Mouse (Mus musculus) stomach, embryonic 15.5 days (tissue): ENCODE data around the gene Hip1r. TPM values are rescaled to one million over a fixed set of nuclear protein-coding genes. Genes with fewer than 3 reads are reported as not detected.

Experiments used
- ATAC-seq: fragments of 200-750 bp; cut with Nextera tagmentation; 2 replicates; pipeline ENCODE4 v1.8.0; 2017; ENCODE audit warnings: low read depth, moderate number of reproducible peaks, moderate TSS enrichment; ENCODE audit not compliant: insufficient read depth, low FRiP score
- H3K27ac ChIP-seq: fragments of 300-500 bp; sonication (generic); 2 replicates; pipeline ENCODE4 v1.5.1; 2015; ENCODE audit warnings: mild to moderate bottlenecking, inconsistent platforms
- H3K27me3 ChIP-seq: fragments of 300-500 bp; sonication (generic); replicated peaks from 2 replicates; pipeline ENCODE4 v1.6.1; 2015; ENCODE audit warnings: inconsistent platforms
- H3K36me3 ChIP-seq: fragments of 300-500 bp; sonication (generic); 2 replicates; pipeline ENCODE4 v1.6.1; 2015; ENCODE audit warnings: inconsistent platforms
- H3K4me1 ChIP-seq: fragments of 300-500 bp; sonication (generic); 2 replicates; pipeline ENCODE4 v1.6.1; 2015; ENCODE audit warnings: inconsistent platforms
- H3K4me2 ChIP-seq: fragments of 300-500 bp; sonication (generic); 2 replicates; pipeline ENCODE4 v1.6.1; 2015; ENCODE audit warnings: mild to moderate bottlenecking, inconsistent platforms
- H3K4me3 ChIP-seq: fragments of 300-500 bp; sonication (generic); replicated peaks from 2 replicates; pipeline ENCODE4 v1.5.1; 2015; ENCODE audit warnings: inconsistent platforms
- H3K9ac ChIP-seq: fragments of 300-500 bp; sonication (generic); 2 replicates; pipeline ENCODE4 v1.6.1; 2015; ENCODE audit warnings: inconsistent platforms
- H3K9me3 ChIP-seq: fragments of 300-500 bp; sonication (generic); 2 replicates; pipeline ENCODE4 v1.6.1; 2016; ENCODE audit warnings: inconsistent platforms
- WGBS: fragments of 180-500 bp; shearing (Covaris S2); methylation state at CpG from one replicate; pipeline ENCODE4 v1.1.7; 2015; 5-methylcytosine and 5-hydroxymethylcytosine counted together
- polyA plus RNA-seq: library from polyadenylated mRNA; unstranded; fragments of >200 nt; fragmentation: Nextera tagmentation; extraction: Ambion mirVana; gene quantifications from 2 replicates; pipeline ENCODE4 v1.2.1, GENCODE M21; 2015

Hip1r gene
- polyA plus RNA-seq, 1 experiment from 2014 or later = 27.0 TPM

DNA sequence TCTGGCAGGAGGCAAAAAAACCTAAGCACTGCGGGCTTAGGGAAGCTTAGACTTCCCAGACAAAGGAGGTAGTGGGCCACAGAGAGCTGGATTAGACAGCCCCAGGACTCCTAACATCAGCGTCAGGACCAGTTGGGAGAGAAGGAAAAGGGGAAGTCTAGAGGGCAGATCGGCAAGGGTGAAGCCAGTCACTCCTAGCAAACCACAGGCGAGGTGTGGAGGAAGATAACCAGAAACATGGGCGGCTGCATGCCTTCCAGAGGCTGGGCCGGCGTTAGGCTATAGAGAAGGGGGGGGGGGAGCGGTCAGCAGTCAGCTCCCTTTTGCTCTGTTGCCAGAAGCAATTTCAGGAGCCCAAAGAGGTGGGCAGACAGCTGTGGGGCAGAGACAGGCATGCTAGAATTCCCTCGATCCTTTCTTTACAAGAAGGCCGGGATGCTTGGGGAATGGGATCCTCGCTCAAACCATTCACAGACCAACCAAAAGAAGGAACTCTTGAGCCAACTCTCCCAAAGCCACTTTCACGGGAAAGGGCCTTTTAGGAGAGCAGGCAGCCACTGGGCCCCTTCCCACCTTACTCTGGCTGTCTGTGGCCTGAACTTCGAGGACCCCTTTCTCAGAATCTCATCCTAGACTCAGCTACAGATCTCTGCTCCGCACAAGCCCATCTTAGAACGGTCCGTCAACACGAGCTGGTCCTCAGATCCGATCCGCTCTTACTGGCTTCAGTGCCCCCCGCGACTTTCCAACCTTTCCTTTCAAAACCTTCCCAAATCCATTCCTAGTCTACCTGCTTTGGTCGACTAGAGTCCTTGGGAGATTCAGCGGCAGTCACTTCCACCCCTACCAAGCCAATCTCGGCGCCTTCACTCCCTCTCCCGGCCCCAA is 57.9 kb downstream of the Hip1r start:
- peak; percentile 55; the same call in 1 of the 2 replicates for ATAC-seq
- peak overlapping the region; percentile 91 for H3K4me3 ChIP-seq
- H3K9me3 ChIP-seq = no peaks in the 10 kb centered on the region
- WGBS = 0% methylated on average over 26 of the region's 26 CpGs
- peak overlapping the region; percentile 89 for H3K9ac ChIP-seq
- H3K4me1 ChIP-seq = peaks cover 37% of the 10 kb centered on the region
- H3K27ac ChIP-seq = peak overlapping the region; percentile 94
- no peaks in the 10 kb centered on the region for H3K36me3 ChIP-seq
- peak overlapping the region; percentile 66 for H3K4me2 ChIP-seq
- no peaks in the 10 kb centered on the region for H3K27me3 ChIP-seq

DNA sequence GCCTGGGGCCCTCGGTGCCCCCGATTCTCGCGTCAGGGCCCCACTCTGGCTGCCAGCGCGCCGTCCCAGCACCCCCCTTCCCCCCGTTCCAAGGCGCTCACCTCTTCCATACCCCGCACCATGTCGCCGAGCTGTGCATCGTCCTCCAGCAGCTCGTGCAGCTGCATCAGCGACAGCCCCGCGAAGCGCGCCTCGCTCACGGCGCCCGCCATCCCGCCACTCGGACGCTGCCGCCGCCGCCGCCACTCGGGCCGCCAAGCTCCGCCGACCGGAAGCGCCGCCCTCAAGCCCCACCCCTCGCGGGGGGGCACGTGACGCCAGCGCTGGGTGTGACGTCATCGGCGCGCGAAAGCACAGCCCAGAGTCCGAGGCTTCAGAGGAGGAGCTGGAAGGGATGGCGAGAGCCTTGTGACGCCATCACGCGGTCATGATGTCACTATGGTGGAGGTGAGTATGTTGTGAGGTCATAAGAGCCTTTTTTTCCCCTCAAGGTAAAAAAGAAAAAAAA is 58.6 kb downstream of the Hip1r start, which contains the start of gene Vps37b:
Gene Vps37b (minus strand): TSS at position 270 of the 508 bp plus-strand sequence.
- ATAC-seq = peak; percentile 45
- WGBS = under 1% methylated on average over 51 of the region's 52 CpGs
- peak within 1 kb of the TSS; percentile 91 for H3K4me3 ChIP-seq
- no peaks in the 10 kb centered on the region for H3K9me3 ChIP-seq
- no peaks in the 10 kb centered on the region for H3K36me3 ChIP-seq
- peak within 1 kb of the TSS; percentile 94 for H3K27ac ChIP-seq
- H3K4me2 ChIP-seq = peak within 1 kb of the TSS; percentile 66
- H3K9ac ChIP-seq = peak within 1 kb of the TSS; percentile 89
- H3K27me3 ChIP-seq = no peaks in the 10 kb centered on the region
- H3K4me1 ChIP-seq = peaks cover 37% of the 10 kb centered on the region

DNA sequence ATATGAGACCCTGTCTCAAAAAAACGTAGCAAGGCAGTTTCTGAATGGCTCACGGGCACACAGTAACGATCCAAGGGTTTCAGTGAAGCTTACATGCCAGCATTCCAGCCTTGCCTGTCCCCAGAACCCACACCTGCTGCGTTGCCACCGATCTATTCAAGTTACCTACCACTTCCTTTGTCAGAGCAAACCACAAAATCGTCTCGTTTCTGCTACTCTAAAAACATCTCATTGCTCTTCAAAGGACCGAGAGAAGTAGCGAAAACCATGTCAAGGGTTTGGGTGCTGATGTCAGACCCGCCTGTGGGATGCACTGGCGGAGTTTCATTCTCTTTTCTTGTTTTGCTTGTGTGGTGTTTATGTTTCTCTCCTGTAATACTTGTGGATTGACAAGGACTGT is 61.0 kb downstream of the Hip1r start:
- no peak overlapping the region for H3K4me3 ChIP-seq

DNA sequence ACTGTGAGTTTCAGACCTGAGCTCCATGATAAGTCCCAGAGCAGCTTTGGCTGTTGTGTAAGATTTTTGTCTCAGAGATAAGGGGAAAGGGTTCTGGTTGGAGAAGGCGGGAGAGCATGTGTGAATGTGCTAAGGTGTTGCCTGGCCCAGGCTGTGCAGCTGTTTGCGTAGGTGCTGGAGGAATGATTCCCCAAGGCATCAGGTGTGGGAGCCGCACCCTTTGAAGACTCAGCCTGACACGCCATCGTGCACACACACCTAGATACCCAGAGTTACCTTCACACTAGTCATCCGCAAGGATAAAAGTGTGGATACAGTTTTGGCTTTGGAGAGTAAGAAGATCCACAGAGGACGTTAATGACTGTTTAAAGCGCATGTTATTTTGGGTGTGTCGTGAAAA is 62.0 kb downstream of the Hip1r start:
- no peak for ATAC-seq
- Histone ChIP-seq H3K4me3 (no peak overlapping the region), H3K9me3 (no peaks in the 10 kb centered on the region), H3K36me3 (no peaks in the 10 kb centered on the region), H3K27ac (no peak overlapping the region), H3K27me3 (no peaks in the 10 kb centered on the region), H3K9ac (no peak overlapping the region), H3K4me2 (no peak overlapping the region), H3K4me1 (peaks cover 10% of the 10 kb centered on the region; the same call in 1 of the 2 replicates)
- 75% methylated on average over 9 of the region's 9 CpGs for WGBS

More for the DNA sequence above, 61.0 kb downstream of the Hip1r start:
- no peaks in the 10 kb centered on the region for H3K36me3 ChIP-seq
- WGBS = 72% methylated on average over 11 of the region's 11 CpGs
- no peak overlapping the region for H3K4me2 ChIP-seq
- H3K9ac ChIP-seq = no peak overlapping the region
- no peaks in the 10 kb centered on the region for H3K27me3 ChIP-seq
- no peak for ATAC-seq
- peaks cover 19% of the 10 kb centered on the region for H3K4me1 ChIP-seq
- no peak overlapping the region for H3K27ac ChIP-seq
- no peaks in the 10 kb centered on the region for H3K9me3 ChIP-seq

DNA sequence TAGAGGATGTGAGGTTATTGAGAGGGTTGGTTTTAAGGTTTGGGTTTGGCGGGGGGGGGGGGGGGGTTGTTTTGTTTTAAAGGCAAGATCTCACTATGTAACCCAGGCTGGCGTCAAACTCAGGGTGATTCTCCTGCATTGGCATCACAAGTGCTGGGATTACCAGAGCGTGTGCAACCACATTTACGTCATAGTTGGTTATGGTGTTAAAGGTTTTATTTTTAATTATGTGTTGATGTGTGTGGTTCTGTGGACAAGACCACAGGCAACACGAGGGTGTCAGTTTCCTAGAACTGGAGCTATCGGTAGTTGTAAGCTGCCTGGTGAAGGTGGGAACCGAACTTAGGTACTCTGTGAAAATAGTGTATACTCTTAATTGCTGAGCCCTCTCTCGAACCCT is 62.4 kb downstream of the Hip1r start:
- Histone ChIP-seq H3K27me3 (no peaks in the 10 kb centered on the region), H3K4me1 (0 out of 2 replicates have a peak, but pooled peaks cover 7% of the 10 kb centered on the region), H3K9me3 (no peaks in the 10 kb centered on the region), H3K9ac (no peak overlapping the region), H3K4me3 (no peak overlapping the region), H3K36me3 (no peaks in the 10 kb centered on the region), H3K4me2 (no peak overlapping the region), H3K27ac (no peak overlapping the region)
- WGBS = 76% methylated on average over 7 of the region's 8 CpGs
- no peak for ATAC-seq

- ATAC-seq = no peak
- no peaks in the 10 kb centered on the region for H3K36me3 ChIP-seq
- no peak overlapping the region for H3K9ac ChIP-seq
- H3K4me3 ChIP-seq = no peak overlapping the region
- 0 out of 2 replicates have a peak, but pooled peaks cover 3% of the 10 kb centered on the region for H3K4me1 ChIP-seq
- H3K27ac ChIP-seq = no peak overlapping the region
- H3K9me3 ChIP-seq = no peaks in the 10 kb centered on the region
- H3K27me3 ChIP-seq = no peaks in the 10 kb centered on the region
- H3K4me2 ChIP-seq = no peak overlapping the region
- WGBS = 27% methylated on average over 6 of the region's 6 CpGs
These were observed 62.9 kb downstream of the Hip1r start for GRCm38 (mm10) chr5:124036341-124036740.

GRCm38 (mm10) chr5:124036836-124037235 is 63.4 kb downstream of the Hip1r start:
- no peak overlapping the region for H3K27ac ChIP-seq
- no peak overlapping the region for H3K4me3 ChIP-seq
- H3K9me3 ChIP-seq = no peaks in the 10 kb centered on the region
- no peaks in the 10 kb centered on the region for H3K27me3 ChIP-seq
- H3K4me1 ChIP-seq = 0 out of 2 replicates have a peak, but pooled peaks cover 3% of the 10 kb centered on the region
- H3K36me3 ChIP-seq = no peaks in the 10 kb centered on the region
- no peak overlapping the region for H3K9ac ChIP-seq
- H3K4me2 ChIP-seq = no peak overlapping the region
- no peak for ATAC-seq
- WGBS = 56% methylated on average over 5 of the region's 5 CpGs

DNA sequence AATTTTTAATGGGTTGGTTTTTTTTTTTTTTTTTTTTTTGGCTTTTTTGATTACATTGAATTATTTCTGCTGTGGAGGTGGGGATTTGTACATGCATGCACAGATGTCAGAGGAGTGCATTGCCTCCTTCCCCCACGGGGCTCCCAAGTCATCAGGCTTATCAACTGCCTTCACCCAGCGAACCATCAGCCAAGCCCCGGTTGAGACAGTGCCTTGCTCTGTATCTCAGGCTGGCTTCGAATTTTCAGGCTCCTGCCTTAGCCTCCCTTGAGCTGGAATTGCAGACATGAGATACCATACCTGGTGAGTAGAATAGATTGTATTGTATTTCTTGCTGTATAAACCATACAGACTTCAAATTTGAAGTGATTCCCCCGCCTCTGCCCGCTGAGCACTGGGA is 66.2 kb downstream of the Hip1r start:
- WGBS = 83% methylated on average over 6 of the region's 6 CpGs
- no peak for ATAC-seq

GRCm38 (mm10) chr5:124041097-124041496 is 67.7 kb downstream of the Hip1r start:
- ATAC-seq = no peak
- 66% methylated on average over 9 of the region's 9 CpGs for WGBS
- H3K9me3 ChIP-seq = no peaks in the 10 kb centered on the region
- H3K4me1 ChIP-seq = 0 out of 2 replicates have a peak, but pooled peaks cover 3% of the 10 kb centered on the region
- H3K4me3 ChIP-seq = no peak overlapping the region
- H3K9ac ChIP-seq = no peak overlapping the region
- no peaks in the 10 kb centered on the region for H3K27me3 ChIP-seq
- no peaks in the 10 kb centered on the region for H3K36me3 ChIP-seq
- H3K27ac ChIP-seq = no peak overlapping the region
- no peak overlapping the region for H3K4me2 ChIP-seq

More for the DNA sequence above, 66.2 kb downstream of the Hip1r start:
- no peak overlapping the region for H3K27ac ChIP-seq
- H3K4me1 ChIP-seq = 0 out of 2 replicates have a peak, but pooled peaks cover 3% of the 10 kb centered on the region
- no peaks in the 10 kb centered on the region for H3K9me3 ChIP-seq
- H3K9ac ChIP-seq = no peak overlapping the region
- H3K27me3 ChIP-seq = no peaks in the 10 kb centered on the region
- no peak overlapping the region for H3K4me2 ChIP-seq
- no peak overlapping the region for H3K4me3 ChIP-seq
- no peaks in the 10 kb centered on the region for H3K36me3 ChIP-seq

DNA sequence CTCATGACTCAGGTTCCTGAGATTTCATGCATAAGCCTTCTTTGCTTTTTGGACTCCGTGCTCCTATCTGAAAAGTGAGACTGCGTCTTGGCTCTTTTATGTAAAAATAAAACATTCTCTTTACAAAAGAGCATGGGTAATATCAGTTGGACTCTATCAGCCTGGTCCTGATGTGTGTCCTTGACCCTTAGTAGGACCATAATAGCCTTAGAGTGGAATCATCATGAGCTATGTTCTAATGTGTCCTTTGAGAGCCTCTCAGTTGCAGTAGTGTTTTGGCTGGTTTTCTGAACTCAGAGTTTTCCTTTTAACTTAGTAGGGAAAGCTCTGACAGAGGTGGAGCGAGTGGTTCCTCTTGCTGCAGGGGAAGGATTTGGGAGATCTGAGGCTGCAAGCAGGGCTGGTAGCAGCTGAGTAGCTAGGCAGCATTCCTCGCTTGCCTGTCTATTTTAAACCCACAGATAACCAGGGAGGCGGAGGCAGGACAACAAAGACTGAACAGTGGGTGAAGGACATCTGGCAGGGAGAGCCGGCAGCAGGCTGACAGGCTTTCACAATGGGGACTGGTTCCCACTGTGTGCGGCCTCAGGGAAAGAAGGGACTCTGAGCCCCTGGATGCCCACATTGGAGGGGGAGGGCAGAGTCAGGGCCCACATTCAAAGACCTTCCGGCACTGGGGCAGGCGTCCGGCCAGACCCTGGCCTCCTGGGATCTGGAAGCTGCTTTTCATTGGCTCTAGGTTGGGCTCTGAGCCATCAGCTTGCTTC is 70.0 kb downstream of the Hip1r start:
- Histone ChIP-seq H3K9me3 (no peaks in the 10 kb centered on the region), H3K4me1 (peaks cover 7% of the 10 kb centered on the region; the same call in 1 of the 2 replicates), H3K36me3 (no peaks in the 10 kb centered on the region), H3K4me2 (no peak overlapping the region), H3K27ac (peak overlapping the region; percentile 84), H3K4me3 (no peak overlapping the region), H3K27me3 (no peaks in the 10 kb centered on the region), H3K9ac (no peak overlapping the region)
- ATAC-seq = peak; percentile 62; the same call in 1 of the 2 replicates
- WGBS = 50% methylated on average over 10 of the region's 10 CpGs

- no peak overlapping the region for H3K9ac ChIP-seq
- 86% methylated on average over 5 of the region's 5 CpGs for WGBS
- peak overlapping the region; percentile 84 for H3K27ac ChIP-seq
- H3K27me3 ChIP-seq = no peaks in the 10 kb centered on the region
- ATAC-seq = no peak
- no peak overlapping the region for H3K4me2 ChIP-seq
- H3K4me1 ChIP-seq = peaks cover 7% of the 10 kb centered on the region; the same call in 1 of the 2 replicates
- H3K36me3 ChIP-seq = no peaks in the 10 kb centered on the region
- H3K4me3 ChIP-seq = no peak overlapping the region
- H3K9me3 ChIP-seq = no peaks in the 10 kb centered on the region
These were observed 70.6 kb downstream of the Hip1r start for GRCm38 (mm10) chr5:124043999-124044398.
